Mouse (Mus musculus) liver, adult 10 weeks (tissue): Measurements from ENCODE around the gene Wdr24. TPM values are rescaled to one million over a fixed set of nuclear protein-coding genes. Genes with fewer than 3 reads are reported as not detected.

ENCODE experiments used
- polyA plus RNA-seq: library from polyadenylated mRNA; stranded (reverse); fragments of 350-450 nt; fragmentation: Illumina TruSeq; extraction: RNeasy Lipid Tissue Mini Kit (QIAGEN cat#74804); gene quantifications from one replicate; pipeline ENCODE4 v1.2.3, GENCODE M21; 2014; ENCODE audit warnings: low read depth, low replicate concordance

Wdr24 gene
- 0.64 TPM for polyA plus RNA-seq

GRCm38 (mm10) chr17:25823452-25823851 is at the start of gene Wdr24:
Gene Wdr24 (plus strand): TSS chr17:25823627.

GRCm38 (mm10) chr17:25785281-25785745 is 38.1 kb upstream of the Wdr24 start, which contains the start of gene Haghl:
Gene Haghl (minus strand): TSS chr17:25785673.

GRCm38 (mm10) chr17:25786280-25786679 is 37.1 kb upstream of the Wdr24 start, which contains the start of gene Ccdc78:
Gene Ccdc78 (plus strand): TSS chr17:25786580.

GRCm38 (mm10) chr17:25792615-25793014 is 30.8 kb upstream of the Wdr24 start, which contains the start of gene Fam173a:
Gene Fam173a (minus strand): TSS chr17:25792901.

GRCm38 (mm10) chr17:25795609-25796092 is 27.8 kb upstream of the Wdr24 start, which contains the start of gene AC134908.4:
Gene AC134908.4 (minus strand): TSS chr17:25795659.

GRCm38 (mm10) chr17:25796951-25797369 is 26.5 kb upstream of the Wdr24 start, which contains the start of gene Metrn:
Gene Metrn (minus strand): TSS chr17:25797136.

GRCm38 (mm10) chr17:25808789-25809605 is 14.4 kb upstream of the Wdr24 start, which contains the start of gene Fbxl16:
Gene Fbxl16 (plus strand): TSS chr17:25809085.

GRCm38 (mm10) chr17:25828712-25829557 is 5.5 kb downstream of the Wdr24 start, which contains the start of gene Jmjd8:
Gene Jmjd8 (plus strand): TSS chr17:25828867.

GRCm38 (mm10) chr17:25833291-25833663 is 9.8 kb downstream of the Wdr24 start, which contains the start of gene Stub1:
Gene Stub1 (minus strand): TSS chr17:25833404.

GRCm38 (mm10) chr17:25837076-25837410 is 13.6 kb downstream of the Wdr24 start, which contains the start of gene Rhbdl1:
Gene Rhbdl1 (minus strand): TSS chr17:25837295.

GRCm38 (mm10) chr17:25841117-25841880 is 17.9 kb downstream of the Wdr24 start, which contains the start of gene Gm20683:
Gene Gm20683 (minus strand): TSS chr17:25841763.

GRCm38 (mm10) chr17:25844396-25844901 is 21.0 kb downstream of the Wdr24 start, which contains the start of gene Rhot2:
Gene Rhot2 (minus strand): TSS chr17:25844851.

GRCm38 (mm10) chr17:25860832-25861703 is 37.6 kb downstream of the Wdr24 start, which contains the start of gene Wdr90:
Gene Wdr90 (minus strand): TSS chr17:25861501.

GRCm38 (mm10) chr17:25868601-25869191 is 45.3 kb downstream of the Wdr24 start, which contains the start of gene Mcrip2:
Gene Mcrip2 (minus strand): TSS chr17:25868764.

GRCm38 (mm10) chr17:25874721-25875170 is 51.3 kb downstream of the Wdr24 start, which contains the start of gene Mettl26:
Gene Mettl26 (plus strand): TSS chr17:25875074.

